Comparison of ENCODE assay signal across 18 mouse cellular contexts in genomic region chr4:45515894-45516293, GRCm38 (mm10). TPM values are rescaled to one million over a fixed set of nuclear protein-coding genes. Genes with fewer than 3 reads are reported as not detected.
A peak's percentile ranks its signal among the peaks of the same experiment; 100 is the strongest.
DNase-seq lines count a peak whose midpoint lies in the region; ATAC-seq lines count a peak whose summit lies in the region.
"Had no signal": no experiment of that assay in that cellular context is flagged by ENCODE, and none has a peak within 500 bp of the region (broad histone marks: within the 10 kb centered on the region; RNA-seq: fewer than 3 reads in every experiment).

No protein-coding gene starts in this region.

- H3K4me2 ChIP-seq in hindbrain, embryonic 13.5 days: no peak overlapping the region
- no peak overlapping the region for H3K4me2 ChIP-seq in heart, embryonic 15.5 days
- no peak overlapping the region for H3K4me2 ChIP-seq in liver, embryonic 13.5 days
- H3K4me2 ChIP-seq: limb, embryonic 15.5 days; lung, embryonic 14.5 days; neural tube, embryonic 12.5 days had no signal

- ATAC-seq in hindbrain, embryonic 13.5 days (ENCODE audit: low FRiP score): no peak
- ATAC-seq in heart, embryonic 15.5 days (replicated peaks; ENCODE audit: insufficient number of reproducible peaks, insufficient read depth, low FRiP score, low read depth): no peak
- no peak for ATAC-seq in liver, embryonic 13.5 days (ENCODE audit: low read depth)
- ATAC-seq: CD4-positive, CD25-positive, alpha-beta regulatory T cell, adult 4 months; forebrain, embryonic 16.5 days; intestine, postnatal 0 days had no signal

- no peak overlapping the region for H3K9ac ChIP-seq in hindbrain, embryonic 13.5 days
- no peak overlapping the region for H3K9ac ChIP-seq in heart, embryonic 15.5 days
- H3K9ac ChIP-seq in liver, embryonic 13.5 days: 0 out of 2 replicates have a peak overlapping the region, but pooled peaks have one; percentile 10
- H3K9ac ChIP-seq: limb, embryonic 15.5 days; lung, embryonic 14.5 days; neural tube, embryonic 12.5 days had no signal

- no peaks in the 10 kb centered on the region for H3K9me3 ChIP-seq in hindbrain, embryonic 10.5 days
- H3K9me3 ChIP-seq in hindbrain, embryonic 13.5 days: no peaks in the 10 kb centered on the region
- H3K9me3 ChIP-seq in heart, embryonic 15.5 days (replicated peaks): no peaks in the 10 kb centered on the region
- H3K9me3 ChIP-seq in liver, embryonic 13.5 days (replicated peaks): no peaks in the 10 kb centered on the region
- H3K9me3 ChIP-seq: limb, embryonic 15.5 days; neural tube, embryonic 12.5 days had no signal

- intact Hi-C loops in heart, postnatal 25 days (cut with DNase I): no loop called here

- peaks cover 68% of the 10 kb centered on the region for H3K4me1 ChIP-seq in hindbrain, embryonic 10.5 days (replicated peaks)
- peaks cover 44% of the 10 kb centered on the region for H3K4me1 ChIP-seq in hindbrain, embryonic 13.5 days (replicated peaks)
- peaks cover 90% of the 10 kb centered on the region for H3K4me1 ChIP-seq in heart, embryonic 15.5 days (replicated peaks)
- peaks cover 91% of the 10 kb centered on the region for H3K4me1 ChIP-seq in liver, embryonic 13.5 days (replicated peaks)

- no peaks in the 10 kb centered on the region for H3K36me3 ChIP-seq in hindbrain, embryonic 10.5 days
- no peaks in the 10 kb centered on the region for H3K36me3 ChIP-seq in hindbrain, embryonic 13.5 days
- no peaks in the 10 kb centered on the region for H3K36me3 ChIP-seq in heart, embryonic 15.5 days
- H3K36me3 ChIP-seq in liver, embryonic 13.5 days: peaks cover 10% of the 10 kb centered on the region
- H3K36me3 ChIP-seq: limb, embryonic 15.5 days; neural tube, embryonic 12.5 days had no signal

- peaks cover 48% of the 10 kb centered on the region for H3K27me3 ChIP-seq in hindbrain, embryonic 10.5 days (ENCODE audit: insufficient read depth, poor library complexity, severe bottlenecking)
- H3K27me3 ChIP-seq in hindbrain, embryonic 13.5 days: peaks cover 25% of the 10 kb centered on the region; the same call in 1 of the 2 replicates
- no peaks in the 10 kb centered on the region for H3K27me3 ChIP-seq in heart, embryonic 15.5 days
- no peaks in the 10 kb centered on the region for H3K27me3 ChIP-seq in liver, embryonic 13.5 days
- H3K27me3 ChIP-seq: limb, embryonic 15.5 days had no signal

- 67% methylated on average over 4 of the region's 4 CpGs for WGBS in hindbrain, embryonic 10.5 days
- 72% methylated on average over 4 of the region's 4 CpGs for WGBS in hindbrain, embryonic 13.5 days
- 43% methylated on average over 4 of the region's 4 CpGs for WGBS in heart, embryonic 15.5 days
- WGBS in liver, embryonic 13.5 days (ENCODE audit: insufficient replicate concordance): 46% methylated on average over 4 of the region's 4 CpGs

- 0 out of 2 replicates have a peak overlapping the region, but pooled peaks have one; percentile 9 for H3K27ac ChIP-seq in hindbrain, embryonic 10.5 days
- no peak overlapping the region for H3K27ac ChIP-seq in hindbrain, embryonic 13.5 days
- peak overlapping the region; percentile 21 for H3K27ac ChIP-seq in heart, embryonic 15.5 days
- H3K27ac ChIP-seq in liver, embryonic 13.5 days: no peak overlapping the region
- H3K27ac ChIP-seq: left cerebral cortex, adult 2 months; limb, embryonic 15.5 days; neural tube, embryonic 12.5 days had no signal

- peak; percentile 95 for DNase-seq in heart, adult 11 months
- no peak for DNase-seq in heart, postnatal 25 days (ENCODE audit: low spot score)
- DNase-seq in hindbrain, embryonic 10.5 days (ENCODE audit: low spot score): no peak
- no peak for DNase-seq in liver, embryonic 13.5 days
- no peak for DNase-seq in frontal cortex, adult 2 months (ENCODE audit: extremely low spot score in 1 of 2, low spot score in 1 of 2)
- DNase-seq: adrenal gland, postnatal 36 days; cerebellum, adult 9-10 months; lung, embryonic 14.5 days; midbrain, embryonic 14.5 days; thymus, postnatal 14 days had no signal

- no peak overlapping the region for H3K4me3 ChIP-seq in hindbrain, embryonic 10.5 days
- no peak overlapping the region for H3K4me3 ChIP-seq in hindbrain, embryonic 13.5 days
- H3K4me3 ChIP-seq in heart, embryonic 15.5 days: no peak overlapping the region
- H3K4me3 ChIP-seq in liver, embryonic 13.5 days (replicated peaks): no peak overlapping the region
- H3K4me3 ChIP-seq: left cerebral cortex, adult 2 months; limb, embryonic 15.5 days; neural tube, embryonic 12.5 days had no signal

RNA-seq across cellular contexts. Expression of gene Shb, which starts 16.4 kb away (rescaled TPM):
- total RNA-seq in heart, postnatal 25 days (2021): 10 to 100 TPM; 34.9 to 37.7 TPM
- polyA plus RNA-seq in hindbrain, embryonic 10.5 days (2016; fragmentation: Nextera tagmentation; extraction: Ambion mirVana): 3.2 and 3.7 TPM in 2 replicates
- 3.8 and 5.7 TPM in 2 replicates for polyA plus RNA-seq in hindbrain, embryonic 13.5 days (2015; fragmentation: Nextera tagmentation; extraction: Ambion mirVana)
- polyA plus RNA-seq in heart, embryonic 15.5 days (2015; fragmentation: Nextera tagmentation; extraction: Ambion mirVana): 8.6 and 10.7 TPM in 2 replicates
- 2.3 and 3.0 TPM in 2 replicates for polyA plus RNA-seq in liver, embryonic 13.5 days (2015; fragmentation: Nextera tagmentation; extraction: Ambion mirVana)
- 16.0 and 20.0 TPM in 2 replicates for polyA plus RNA-seq in frontal cortex, adult 2 months (2012; rRNA removed)

Comparison
In these comparisons a context has a peak if more than half of its experiments do, and no peak if none do; other contexts are left out.
1. H3K27ac ChIP-seq: peak in hindbrain, embryonic 10.5 days (single experiment) and heart, embryonic 15.5 days (single experiment); none in hindbrain, embryonic 13.5 days (single experiment) and liver, embryonic 13.5 days (single experiment).